Comparison of ENCODE assay signal across 18 mouse cellular contexts in genomic region chr6:55649996-55650395, GRCm38 (mm10). TPM values are rescaled to one million over a fixed set of nuclear protein-coding genes. Genes with fewer than 3 reads are reported as not detected.
DNase-seq lines count a peak whose midpoint lies in the region; ATAC-seq lines count a peak whose summit lies in the region.
"Had no signal": no experiment of that assay in that cellular context is flagged by ENCODE, and none has a peak within 500 bp of the region (broad histone marks: within the 10 kb centered on the region; RNA-seq: fewer than 3 reads in every experiment).

No protein-coding gene starts in this region.

- no peak overlapping the region for H3K4me3 ChIP-seq in hindbrain, embryonic 13.5 days
- no peak overlapping the region for H3K4me3 ChIP-seq in hindbrain, embryonic 11.5 days (ENCODE audit: low read depth, low read length)
- no peak overlapping the region for H3K4me3 ChIP-seq in forebrain, embryonic 15.5 days
- no peak overlapping the region for H3K4me3 ChIP-seq in heart, embryonic 12.5 days
- no peak overlapping the region for H3K4me3 ChIP-seq in limb, embryonic 13.5 days
- H3K4me3 ChIP-seq in liver, embryonic 12.5 days: no peak overlapping the region
- H3K4me3 ChIP-seq: midbrain, embryonic 12.5 days had no signal

- 66% methylated on average over 3 of the region's 3 CpGs for WGBS in hindbrain, embryonic 13.5 days
- WGBS in hindbrain, embryonic 11.5 days: 64% methylated on average over 3 of the region's 3 CpGs
- WGBS in forebrain, embryonic 15.5 days: 62% methylated on average over 3 of the region's 3 CpGs
- 20% methylated on average over 3 of the region's 3 CpGs for WGBS in heart, embryonic 12.5 days
- 53% methylated on average over 3 of the region's 3 CpGs for WGBS in limb, embryonic 13.5 days
- WGBS in liver, embryonic 12.5 days (ENCODE audit: insufficient replicate concordance): 36% methylated on average over 3 of the region's 3 CpGs

- H3K4me1 ChIP-seq in hindbrain, embryonic 13.5 days (replicated peaks): peaks cover 41% of the 10 kb centered on the region
- H3K4me1 ChIP-seq in hindbrain, embryonic 11.5 days (replicated peaks; ENCODE audit: control insufficient read depth, insufficient read depth, low read length): no peaks in the 10 kb centered on the region; the same call in 1 of the 2 replicates
- H3K4me1 ChIP-seq in forebrain, embryonic 15.5 days: peaks cover 50% of the 10 kb centered on the region
- H3K4me1 ChIP-seq in heart, embryonic 12.5 days (replicated peaks): peaks cover 24% of the 10 kb centered on the region
- peaks cover 39% of the 10 kb centered on the region for H3K4me1 ChIP-seq in limb, embryonic 13.5 days
- peaks cover 5% of the 10 kb centered on the region; the same call in 1 of the 2 replicates for H3K4me1 ChIP-seq in liver, embryonic 12.5 days

- H3K27me3 ChIP-seq in hindbrain, embryonic 13.5 days: no peaks in the 10 kb centered on the region
- no peaks in the 10 kb centered on the region for H3K27me3 ChIP-seq in hindbrain, embryonic 11.5 days (ENCODE audit: control insufficient read depth, insufficient read depth, low read length)
- H3K27me3 ChIP-seq in forebrain, embryonic 15.5 days: no peaks in the 10 kb centered on the region
- H3K27me3 ChIP-seq in heart, embryonic 12.5 days (replicated peaks): peaks cover 9% of the 10 kb centered on the region
- no peaks in the 10 kb centered on the region for H3K27me3 ChIP-seq in limb, embryonic 13.5 days
- no peaks in the 10 kb centered on the region for H3K27me3 ChIP-seq in liver, embryonic 12.5 days (replicated peaks)
- H3K27me3 ChIP-seq: midbrain, embryonic 12.5 days had no signal

- H3K36me3 ChIP-seq in hindbrain, embryonic 13.5 days: no peaks in the 10 kb centered on the region
- no peaks in the 10 kb centered on the region for H3K36me3 ChIP-seq in hindbrain, embryonic 11.5 days (ENCODE audit: control insufficient read depth, insufficient read depth, low read length)
- H3K36me3 ChIP-seq in forebrain, embryonic 15.5 days: no peaks in the 10 kb centered on the region
- no peaks in the 10 kb centered on the region for H3K36me3 ChIP-seq in heart, embryonic 12.5 days
- no peaks in the 10 kb centered on the region for H3K36me3 ChIP-seq in limb, embryonic 13.5 days
- H3K36me3 ChIP-seq in liver, embryonic 12.5 days: no peaks in the 10 kb centered on the region
- H3K36me3 ChIP-seq: G1E; midbrain, embryonic 12.5 days had no signal

- ATAC-seq in hindbrain, embryonic 13.5 days (ENCODE audit: low FRiP score): no peak
- no peak for ATAC-seq in hindbrain, embryonic 11.5 days (ENCODE audit: low FRiP score)
- ATAC-seq in forebrain, embryonic 15.5 days (replicated peaks): no peak
- ATAC-seq in heart, embryonic 12.5 days (ENCODE audit: insufficient number of reproducible peaks, low FRiP score): no peak
- no peak for ATAC-seq in limb, embryonic 13.5 days (ENCODE audit: low FRiP score, low read depth)
- ATAC-seq in liver, embryonic 12.5 days: no peak
- ATAC-seq in megakaryocyte progenitor cell, adult 5-6 weeks (replicated peaks; ENCODE audit: poor library complexity): no peak
- ATAC-seq: lung, postnatal 0 days had no signal

- DNase-seq in hindbrain, embryonic 11.5 days (ENCODE audit: low spot score): no peak
- DNase-seq in cerebellum, postnatal 14 days: no peak
- DNase-seq: cerebellum, adult 8-10 months; kidney, adult 8-10 months; thymus, postnatal 4 days had no signal

- no peak overlapping the region for H3K4me2 ChIP-seq in hindbrain, embryonic 13.5 days
- no peak overlapping the region for H3K4me2 ChIP-seq in hindbrain, embryonic 11.5 days (replicated peaks; ENCODE audit: low read depth, low read length)
- no peak overlapping the region for H3K4me2 ChIP-seq in forebrain, embryonic 15.5 days (replicated peaks)
- peak overlapping the region; percentile 14 for H3K4me2 ChIP-seq in heart, embryonic 12.5 days
- H3K4me2 ChIP-seq in limb, embryonic 13.5 days (replicated peaks): no peak overlapping the region
- no peak overlapping the region for H3K4me2 ChIP-seq in liver, embryonic 12.5 days
- H3K4me2 ChIP-seq: midbrain, embryonic 12.5 days had no signal

- H3K27ac ChIP-seq in hindbrain, embryonic 13.5 days: peak overlapping the region; percentile 55
- H3K27ac ChIP-seq in hindbrain, embryonic 11.5 days (ENCODE audit: low read depth, low read length): no peak overlapping the region
- H3K27ac ChIP-seq in forebrain, embryonic 15.5 days (replicated peaks): peak overlapping the region; percentile 94
- no peak overlapping the region for H3K27ac ChIP-seq in heart, embryonic 12.5 days (ENCODE audit: poor library complexity, severe bottlenecking)
- peak overlapping the region; percentile 48; the same call in 1 of the 2 replicates for H3K27ac ChIP-seq in limb, embryonic 13.5 days
- H3K27ac ChIP-seq in liver, embryonic 12.5 days: no peak overlapping the region
- H3K27ac ChIP-seq: midbrain, embryonic 12.5 days had no signal

- no peaks in the 10 kb centered on the region for H3K9me3 ChIP-seq in hindbrain, embryonic 13.5 days
- H3K9me3 ChIP-seq in hindbrain, embryonic 11.5 days (ENCODE audit: control insufficient read depth, low read length): no peaks in the 10 kb centered on the region
- H3K9me3 ChIP-seq in forebrain, embryonic 15.5 days: no peaks in the 10 kb centered on the region
- H3K9me3 ChIP-seq in heart, embryonic 12.5 days (replicated peaks): no peaks in the 10 kb centered on the region
- H3K9me3 ChIP-seq in limb, embryonic 13.5 days: no peaks in the 10 kb centered on the region
- no peaks in the 10 kb centered on the region for H3K9me3 ChIP-seq in liver, embryonic 12.5 days (replicated peaks)
- H3K9me3 ChIP-seq: G1E; midbrain, embryonic 12.5 days had no signal

- H3K9ac ChIP-seq in hindbrain, embryonic 13.5 days: no peak overlapping the region
- no peak overlapping the region for H3K9ac ChIP-seq in hindbrain, embryonic 11.5 days (ENCODE audit: low read depth, low read length)
- no peak overlapping the region for H3K9ac ChIP-seq in forebrain, embryonic 15.5 days (replicated peaks)
- H3K9ac ChIP-seq in heart, embryonic 12.5 days: no peak overlapping the region
- H3K9ac ChIP-seq in limb, embryonic 13.5 days: no peak overlapping the region
- no peak overlapping the region for H3K9ac ChIP-seq in liver, embryonic 12.5 days
- H3K9ac ChIP-seq: midbrain, embryonic 12.5 days had no signal

RNA-seq across cellular contexts. Expression of gene Neurod6, which starts 31.1 kb away (rescaled TPM):
- polyA plus RNA-seq in hindbrain, embryonic 13.5 days (2015; fragmentation: Nextera tagmentation; extraction: Ambion mirVana): 62.6 and 80.1 TPM in 2 replicates
- 0.36 and 0.86 TPM in 2 replicates for polyA plus RNA-seq in hindbrain, embryonic 11.5 days (2014; fragmentation: Nextera tagmentation; extraction: Ambion mirVana)
- 467 and 475 TPM in 2 replicates for polyA plus RNA-seq in forebrain, embryonic 15.5 days (2015; fragmentation: Nextera tagmentation; extraction: Ambion mirVana)
- 0.10 TPM in 1 of 2 replicates, not detected in the other for polyA plus RNA-seq in heart, embryonic 12.5 days (2016; fragmentation: Nextera tagmentation; extraction: Ambion mirVana)
- polyA plus RNA-seq in limb, embryonic 13.5 days (2015; fragmentation: Nextera tagmentation; extraction: Ambion mirVana): 0.28 TPM in 1 of 2 replicates, not detected in the other
- polyA plus RNA-seq in liver, embryonic 12.5 days (2016; fragmentation: Nextera tagmentation; extraction: Ambion mirVana): not detected in 2 replicates
- total RNA-seq in megakaryocyte progenitor cell, adult 5-6 weeks (2015): not detected in 2 replicates
- total RNA-seq in megakaryocyte progenitor cell, adult 5-6 weeks (2017): not detected in 2 replicates
- total RNA-seq: G1E; liver, adult 2 months had no signal
- polyA plus RNA-seq: C2C12; G1E; heart, embryonic 16.5 days; liver, adult 2 months; lung, postnatal 0 days; stomach, embryonic 16.5 days had no signal

Comparison
In these comparisons a context has a peak if more than half of its experiments do, and no peak if none do; other contexts are left out.
1. H3K27ac ChIP-seq: peak in hindbrain, embryonic 13.5 days (single experiment), forebrain, embryonic 15.5 days (single experiment) and limb, embryonic 13.5 days (single experiment); none in hindbrain, embryonic 11.5 days (single experiment), heart, embryonic 12.5 days (single experiment) and liver, embryonic 12.5 days (single experiment).
2. RNA of gene Neurod6, which starts 31.1 kb away (polyA plus RNA-seq): 467 to 475 TPM in forebrain, embryonic 15.5 days and 62.6 to 80.1 TPM in hindbrain, embryonic 13.5 days; 0.36 to 0.86 TPM in hindbrain, embryonic 11.5 days, 0.10 TPM in heart, embryonic 12.5 days, 0.28 TPM in limb, embryonic 13.5 days and not detected in liver, embryonic 12.5 days; every median in the first group is over 10 times any median in the second.